Mouse (Mus musculus) forebrain, postnatal 0 days (tissue): ENCODE results near the gene Dvl2. TPM values are rescaled to one million over a fixed set of nuclear protein-coding genes. Genes with fewer than 3 reads are reported as not detected.

ENCODE experiments used
- ATAC-seq: fragments of 200-750 bp; cut with Nextera tagmentation; 2 replicates; pipeline ENCODE4 v1.8.0; 2017; ENCODE audit warnings: mild to moderate bottlenecking, moderate library complexity
- DNase-seq: peaks from one replicate; pipeline ENCODE4 v3.0.0-alpha.2; 2015
- H3K27ac ChIP-seq: fragments of 300-500 bp; sonication (generic); 2 replicates; pipeline ENCODE4 v1.5.1; 2014; ENCODE audit warnings: low read depth, mild to moderate bottlenecking, antibody characterized with exemption, low read length, moderate library complexity, mixed read lengths
- H3K27me3 ChIP-seq: fragments of 300-500 bp; sonication (generic); 2 replicates; pipeline ENCODE4 v1.6.1; 2014; ENCODE audit warnings: mild to moderate bottlenecking, low read length, mixed read lengths; ENCODE audit not compliant: insufficient read depth
- H3K36me3 ChIP-seq: fragments of 300-500 bp; sonication (generic); 2 replicates; pipeline ENCODE4 v1.6.1; 2014; ENCODE audit warnings: mild to moderate bottlenecking, moderate library complexity; ENCODE audit not compliant: insufficient read depth
- H3K4me1 ChIP-seq: fragments of 300-500 bp; sonication (generic); 2 replicates; pipeline ENCODE4 v1.6.1; 2014; ENCODE audit warnings: antibody characterized with exemption; ENCODE audit not compliant: insufficient read depth
- H3K4me2 ChIP-seq: fragments of 300-500 bp; sonication (generic); 2 replicates; pipeline ENCODE4 v1.6.1; 2014; ENCODE audit warnings: low read depth, mild to moderate bottlenecking, moderate library complexity
- H3K4me3 ChIP-seq: fragments of 300-500 bp; sonication (generic); 2 replicates; pipeline ENCODE4 v1.5.1; 2014; ENCODE audit warnings: low read depth, low read length, mixed read lengths
- H3K9ac ChIP-seq: fragments of 300-500 bp; sonication (generic); 2 replicates; pipeline ENCODE4 v1.6.1; 2014; ENCODE audit warnings: mild to moderate bottlenecking
- H3K9me3 ChIP-seq: fragments of 300-500 bp; sonication (generic); 2 replicates; pipeline ENCODE4 v1.6.1; 2016; ENCODE audit warnings: low read length
- CTCF ChIP-seq: sonication (generic); IDR thresholded peaks from 2 replicates; pipeline ENCODE4 v1.5.1; 2016; ENCODE audit warnings: antibody characterized with exemption, control low read depth, low read depth
- WGBS: fragments of 180-500 bp; shearing (Covaris S2); extraction: QIAGEN DNeasy Blood & Tissue Kit; methylation state at CpG from one replicate; pipeline ENCODE4 v1.1.7; 2014; 5-methylcytosine and 5-hydroxymethylcytosine counted together
- polyA plus RNA-seq: library from polyadenylated mRNA; unstranded; fragments of >200 nt; fragmentation: Nextera tagmentation; extraction: Ambion mirVana; gene quantifications from 2 replicates; pipeline ENCODE4 v1.2.1, GENCODE M21; 2015
- total RNA-seq: library from RNA; depleted of rRNA; stranded (reverse); fragments of >200 nt; gene quantifications from 2 replicates; pipeline ENCODE4 v1.2.3, GENCODE M21; 2014

Gene Dvl2
- total and polyA plus RNA-seq, 2 experiments from 2014 or later = 15.7 to 43.9 TPM

DNA sequence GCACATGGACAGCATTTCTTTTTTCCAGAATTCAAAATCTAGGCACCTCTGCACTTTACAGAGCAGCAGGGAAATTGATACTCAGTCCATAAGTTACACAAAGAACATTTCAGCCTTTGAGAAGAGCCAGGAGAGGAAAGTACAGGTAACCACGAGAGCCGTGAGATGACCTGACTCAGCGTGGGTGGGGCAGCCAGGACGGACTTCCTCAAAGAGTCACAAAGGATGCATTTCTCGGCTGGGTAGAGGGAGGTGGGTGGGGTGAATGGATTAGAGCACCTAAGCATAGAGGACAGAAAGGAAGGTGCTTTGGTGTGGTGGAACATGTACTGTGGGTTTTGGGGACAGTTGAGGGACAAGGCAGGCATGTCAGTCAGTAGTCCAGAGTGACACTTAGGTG is 38.6 kb upstream of the Dvl2 start:
- ATAC-seq (no peak), DNase-seq (no peak)

DNA sequence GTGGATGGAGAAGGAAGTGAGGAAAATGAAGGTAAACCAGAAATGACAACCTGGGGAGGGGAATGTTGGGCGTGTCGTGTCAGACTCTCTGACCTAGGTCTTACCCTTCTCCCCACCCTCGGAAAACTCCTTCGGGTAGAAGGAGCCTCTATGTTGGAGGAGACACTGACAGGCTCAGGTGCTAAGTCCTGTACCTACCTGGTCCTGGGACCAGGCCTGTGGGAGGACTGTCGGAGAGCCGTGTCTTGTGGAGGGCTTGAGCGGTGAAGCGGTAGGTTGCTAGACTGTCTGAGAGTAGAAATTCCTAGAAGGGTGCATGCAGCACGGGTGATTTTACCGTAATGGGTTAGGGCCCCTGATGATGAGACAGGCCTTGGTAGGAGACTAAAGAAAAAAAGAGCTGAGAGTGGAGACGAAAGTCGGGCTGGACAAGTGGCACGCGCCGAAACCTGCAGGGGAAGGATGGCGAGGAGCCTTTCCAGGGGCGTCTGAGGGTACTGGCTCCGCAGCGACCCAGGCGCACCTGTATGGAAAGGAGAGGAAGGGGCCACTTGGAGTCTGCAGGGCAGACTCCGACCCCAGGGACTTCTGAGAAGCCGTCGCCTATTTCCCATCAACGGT is 35.6 kb upstream of the Dvl2 start, which contains the start of gene Cldn7:
TSS of gene Cldn7 (plus strand) at position 130 of the 621 bp plus-strand sequence.
- Histone ChIP-seq H3K4me3 (0 out of 2 replicates have a peak within 1 kb of the TSS, but pooled peaks have one; percentile 3), H3K4me1 (0 out of 2 replicates have a peak, but pooled peaks cover 3% of the 10 kb centered on the region), H3K4me2 (no peak within 1 kb of the TSS), H3K36me3 (peaks cover 18% of the 10 kb centered on the region), H3K9ac (no peak within 1 kb of the TSS), H3K27me3 (peaks cover 49% of the 10 kb centered on the region), H3K27ac (no peak within 1 kb of the TSS), H3K9me3 (no peaks in the 10 kb centered on the region)
- TF ChIP-seq CTCF = no peak
- 9% methylated on average over 24 of the region's 24 CpGs for WGBS
- DNase-seq (no peak), ATAC-seq (no peak)

More for the DNA sequence above, 38.6 kb upstream of the Dvl2 start:
- Histone ChIP-seq H3K9me3 (no peaks in the 10 kb centered on the region), H3K4me3 (no peak overlapping the region), H3K4me2 (no peak overlapping the region), H3K27me3 (peaks cover 42% of the 10 kb centered on the region), H3K36me3 (no peaks in the 10 kb centered on the region), H3K9ac (no peak overlapping the region), H3K4me1 (0 out of 2 replicates have a peak, but pooled peaks cover 3% of the 10 kb centered on the region), H3K27ac (no peak overlapping the region)
- TF ChIP-seq CTCF = no peak
- 45% methylated on average over 5 of the region's 5 CpGs for WGBS

DNA sequence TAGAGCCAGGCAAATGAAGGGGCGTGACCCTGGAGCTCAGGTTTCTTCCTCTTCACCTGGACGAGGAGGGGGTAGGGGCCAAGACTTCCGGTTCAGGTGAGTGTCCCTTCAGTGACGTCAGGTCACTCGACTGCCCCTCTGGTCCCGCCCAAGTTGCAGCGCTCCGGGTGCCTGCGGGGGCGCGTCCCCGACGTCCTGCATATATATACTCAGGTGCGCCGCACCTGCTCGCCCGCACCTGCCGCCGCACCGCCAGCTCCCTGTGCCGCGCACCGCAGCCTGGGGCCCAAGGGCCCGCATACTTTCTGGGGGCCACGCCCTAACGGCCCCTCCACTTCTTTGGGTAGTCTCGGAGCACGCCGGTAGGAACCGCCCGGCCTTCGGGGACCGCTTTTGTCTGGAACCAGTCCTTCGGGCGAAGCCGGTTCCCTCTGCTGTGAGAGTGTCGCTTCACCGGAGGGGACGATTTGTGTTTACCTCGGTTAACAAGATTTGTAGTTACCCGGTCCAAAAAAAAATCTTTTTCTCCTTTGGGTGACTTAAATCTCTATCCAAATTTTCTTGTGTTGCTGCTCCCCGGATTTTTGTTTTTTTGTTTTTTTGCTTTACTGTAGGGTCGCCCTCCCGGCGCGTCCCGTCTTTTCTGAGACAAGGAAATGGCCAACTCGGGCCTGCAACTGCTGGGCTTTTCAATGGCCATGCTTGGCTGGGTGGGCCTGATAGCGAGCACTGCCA is 35.0 kb upstream of the Dvl2 start:
- Histone ChIP-seq H3K27me3 (peaks cover 49% of the 10 kb centered on the region), H3K9ac (no peak overlapping the region), H3K4me3 (0 out of 2 replicates have a peak overlapping the region, but pooled peaks have one; percentile 3), H3K4me2 (no peak overlapping the region), H3K9me3 (no peaks in the 10 kb centered on the region), H3K27ac (no peak overlapping the region), H3K4me1 (0 out of 2 replicates have a peak, but pooled peaks cover 3% of the 10 kb centered on the region), H3K36me3 (peaks cover 25% of the 10 kb centered on the region)
- ATAC-seq (no peak), DNase-seq (no peak)
- 3% methylated on average over 49 of the region's 49 CpGs for WGBS
- TF ChIP-seq CTCF = no peak

DNA sequence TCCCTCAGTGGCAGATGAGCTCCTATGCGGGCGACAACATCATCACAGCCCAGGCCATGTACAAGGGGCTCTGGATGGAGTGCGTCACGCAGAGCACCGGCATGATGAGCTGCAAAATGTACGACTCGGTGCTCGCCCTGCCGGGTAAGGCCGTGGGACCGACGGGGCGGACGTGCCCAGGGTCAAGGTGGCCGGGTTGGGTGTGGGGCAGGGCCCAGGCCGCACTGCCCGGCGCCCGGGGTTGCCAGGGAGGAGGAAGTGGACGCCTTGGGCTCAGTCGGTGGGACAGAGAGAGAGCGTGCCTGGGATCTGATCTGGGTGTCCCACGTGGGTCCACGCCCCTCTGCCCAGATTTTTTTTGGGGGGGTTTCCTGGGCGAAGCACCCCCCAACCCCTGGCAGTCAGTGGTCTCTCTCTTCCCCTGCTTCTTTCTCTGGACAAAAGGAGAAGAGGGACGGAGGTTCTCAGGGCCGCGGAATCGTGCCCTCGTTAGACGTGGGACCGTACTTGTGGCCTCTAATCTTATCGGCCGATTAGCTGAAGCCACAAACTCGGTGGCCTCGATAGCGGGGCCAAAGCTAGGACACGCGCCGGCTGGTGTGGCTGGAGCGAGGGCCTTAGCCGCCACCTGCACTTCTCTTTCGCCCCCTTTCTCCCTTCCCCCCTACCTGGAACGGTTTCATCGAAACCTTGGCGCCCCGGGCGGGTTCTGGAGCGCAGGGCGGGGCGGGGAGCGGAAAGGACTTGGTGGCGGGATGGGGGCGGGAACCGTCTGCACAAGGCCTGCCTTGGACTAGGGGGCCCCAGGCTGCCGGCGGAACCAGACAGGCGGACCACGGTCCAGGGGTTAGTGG is 34.2 kb upstream of the Dvl2 start:
- Histone ChIP-seq H3K27me3 (peaks cover 42% of the 10 kb centered on the region), H3K9me3 (no peaks in the 10 kb centered on the region)
- 3% methylated on average over 59 of the region's 59 CpGs for WGBS

DNA sequence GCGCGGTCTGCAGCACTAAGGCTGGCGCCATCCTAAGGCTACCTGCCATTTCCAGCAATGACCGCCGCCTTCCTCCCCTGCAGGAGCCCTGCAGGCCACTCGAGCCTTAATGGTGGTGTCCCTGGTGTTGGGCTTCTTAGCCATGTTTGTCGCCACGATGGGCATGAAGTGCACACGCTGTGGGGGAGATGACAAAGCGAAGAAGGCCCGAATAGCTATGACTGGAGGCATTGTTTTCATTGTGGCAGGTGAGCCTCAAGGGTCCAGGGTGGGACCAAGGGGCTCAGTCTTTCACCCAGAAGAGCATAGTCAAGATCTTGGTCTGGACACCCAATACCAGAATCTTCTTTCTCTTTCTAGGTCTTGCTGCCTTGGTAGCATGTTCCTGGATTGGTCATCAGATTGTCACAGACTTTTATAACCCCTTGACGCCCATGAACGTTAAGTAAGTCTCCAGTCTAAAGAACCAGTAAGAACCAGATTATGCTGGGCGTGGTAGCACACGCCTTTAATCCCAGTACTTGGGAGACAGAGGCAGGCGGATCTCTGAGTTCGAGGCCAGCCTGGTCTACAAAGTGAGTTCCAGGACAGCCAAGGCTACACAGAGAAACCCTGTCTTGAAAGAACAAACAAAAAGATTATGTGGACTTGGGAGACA is 33.4 kb upstream of the Dvl2 start:
- 0 out of 2 replicates have a peak, but pooled peaks cover 3% of the 10 kb centered on the region for H3K4me1 ChIP-seq
- H3K27me3 ChIP-seq = peaks cover 42% of the 10 kb centered on the region
- no peak for DNase-seq
- H3K36me3 ChIP-seq = peaks cover 33% of the 10 kb centered on the region
- H3K4me3 ChIP-seq = peak overlapping the region; percentile 24; the same call in 1 of the 2 replicates
- no peak for TF ChIP-seq CTCF
- no peak overlapping the region for H3K9ac ChIP-seq
- peak; percentile 16; the same call in 1 of the 2 replicates for ATAC-seq
- no peaks in the 10 kb centered on the region for H3K9me3 ChIP-seq
- no peak overlapping the region for H3K27ac ChIP-seq
- H3K4me2 ChIP-seq = peak overlapping the region; percentile 35
- 37% methylated on average over 17 of the region's 17 CpGs for WGBS

More for the DNA sequence above, 34.2 kb upstream of the Dvl2 start:
- Histone ChIP-seq H3K4me3 (peak overlapping the region; percentile 24), H3K4me1 (0 out of 2 replicates have a peak, but pooled peaks cover 3% of the 10 kb centered on the region), H3K4me2 (peak overlapping the region; percentile 35), H3K36me3 (peaks cover 28% of the 10 kb centered on the region), H3K9ac (0 out of 2 replicates have a peak overlapping the region, but pooled peaks have one; percentile 6), H3K27ac (no peak overlapping the region)
- no peak for TF ChIP-seq CTCF
- DNase-seq (no peak), ATAC-seq (no peak)

DNA sequence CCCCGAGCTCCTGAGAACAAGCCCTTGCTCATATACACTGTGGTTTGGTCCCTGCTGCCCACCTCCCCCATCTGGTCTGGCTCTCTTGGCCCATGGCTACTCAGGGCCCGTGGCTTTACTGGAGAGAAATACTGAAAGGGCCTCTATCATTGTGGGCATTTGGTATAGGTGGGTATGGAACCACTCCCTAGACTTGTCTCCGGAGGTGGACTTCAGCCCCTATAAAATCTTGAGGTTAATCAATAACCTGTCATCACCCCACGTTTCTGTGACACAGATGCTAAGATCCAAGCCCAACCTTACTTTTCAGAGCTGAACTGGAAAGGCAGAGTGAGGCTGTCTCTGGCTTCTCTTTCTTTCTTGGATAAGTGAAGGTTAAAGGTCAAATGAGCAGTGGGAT is 31.6 kb upstream of the Dvl2 start:
- Histone ChIP-seq H3K4me2 (no peak overlapping the region), H3K9ac (no peak overlapping the region), H3K27me3 (peaks cover 35% of the 10 kb centered on the region), H3K4me1 (0 out of 2 replicates have a peak, but pooled peaks cover 3% of the 10 kb centered on the region), H3K4me3 (no peak overlapping the region), H3K36me3 (peaks cover 49% of the 10 kb centered on the region), H3K9me3 (no peaks in the 10 kb centered on the region), H3K27ac (no peak overlapping the region)
- DNase-seq (no peak), ATAC-seq (no peak)
- WGBS = 92% methylated on average over 4 of the region's 4 CpGs
- TF ChIP-seq CTCF = no peak
